In genomic region chr10:3395341-3395931, GRCm38 (mm10) we compare ENCODE assay signal across 17 mouse cellular contexts. TPM values are rescaled to one million over a fixed set of nuclear protein-coding genes. Genes with fewer than 3 reads are reported as not detected.
A peak's percentile ranks its signal among the peaks of the same experiment; 100 is the strongest.
DNase-seq lines count a peak whose midpoint lies in the region; ATAC-seq and TF ChIP-seq lines count a peak whose summit lies in the region.
"Had no signal": no experiment of that assay in that cellular context is flagged by ENCODE, and none has a peak within 500 bp of the region (broad histone marks: within the 10 kb centered on the region; RNA-seq: fewer than 3 reads in every experiment).

No protein-coding gene starts in this region.

- no peaks in the 10 kb centered on the region for H3K9me3 ChIP-seq in stomach, embryonic 14.5 days (ENCODE audit: control insufficient read depth, low read depth, low read length)
- no peaks in the 10 kb centered on the region for H3K9me3 ChIP-seq in stomach, postnatal 0 days (ENCODE audit: control insufficient read depth, low read length)
- no peaks in the 10 kb centered on the region for H3K9me3 ChIP-seq in forebrain, embryonic 12.5 days
- H3K9me3 ChIP-seq: forebrain, embryonic 15.5 days; intestine, embryonic 15.5 days; limb, embryonic 15.5 days; neural tube, embryonic 12.5 days had no signal

- TF ChIP-seq CTCF in stomach, postnatal 0 days (IDR thresholded peaks at IDR 0.05; ENCODE audit: low read depth), result no peak

- peak; percentile 58; the same call in 1 of the 2 replicates for ATAC-seq in stomach, embryonic 14.5 days (ENCODE audit: insufficient number of reproducible peaks, insufficient read depth, low FRiP score, low read depth)
- ATAC-seq in stomach, postnatal 0 days (ENCODE audit: low FRiP score, low TSS enrichment), result no peak
- no peak for ATAC-seq in forebrain, embryonic 12.5 days (ENCODE audit: low FRiP score)
- ATAC-seq: intestine, embryonic 15.5 days had no signal

- no peak overlapping the region for H3K4me2 ChIP-seq in stomach, embryonic 14.5 days (replicated peaks; ENCODE audit: low read depth, low read length)
- no peak overlapping the region for H3K4me2 ChIP-seq in stomach, postnatal 0 days (replicated peaks; ENCODE audit: low read depth)
- no peak overlapping the region for H3K4me2 ChIP-seq in forebrain, embryonic 12.5 days
- H3K4me2 ChIP-seq: forebrain, embryonic 15.5 days; intestine, embryonic 15.5 days; limb, embryonic 15.5 days; neural tube, embryonic 12.5 days had no signal

- H3K27ac ChIP-seq in stomach, embryonic 14.5 days (ENCODE audit: low read length), result no peak overlapping the region
- no peak overlapping the region for H3K27ac ChIP-seq in stomach, postnatal 0 days (replicated peaks)
- H3K27ac ChIP-seq in forebrain, embryonic 12.5 days, result no peak overlapping the region
- H3K27ac ChIP-seq: forebrain, embryonic 15.5 days; intestine, embryonic 15.5 days; kidney, postnatal 0 days; limb, embryonic 15.5 days; neural tube, embryonic 12.5 days had no signal

- WGBS in stomach, embryonic 14.5 days, result 77% methylated on average over 12 of the region's 12 CpGs
- WGBS in stomach, postnatal 0 days, result 70% methylated on average over 12 of the region's 12 CpGs
- WGBS in forebrain, embryonic 12.5 days, result 92% methylated on average over 10 of the region's 12 CpGs

- H3K4me3 ChIP-seq in stomach, embryonic 14.5 days (ENCODE audit: low read depth, low read length), result no peak overlapping the region
- H3K4me3 ChIP-seq in stomach, postnatal 0 days (ENCODE audit: low read depth, low read length), result no peak overlapping the region
- no peak overlapping the region for H3K4me3 ChIP-seq in forebrain, embryonic 12.5 days (replicated peaks)
- H3K4me3 ChIP-seq: forebrain, embryonic 15.5 days; intestine, embryonic 15.5 days; limb, embryonic 15.5 days; neural tube, embryonic 12.5 days had no signal

- DNase-seq in cerebellum, postnatal 10 days, result peak; percentile 47 to 53
- DNase-seq in cerebellum, adult 11 months, result no peak
- no peak for DNase-seq in stomach, postnatal 0 days (ENCODE audit: low spot score)
- peak; percentile 41 to 52 for DNase-seq in heart, postnatal 36 days
- no peak for DNase-seq in layer of hippocampus, adult 8-10 months (ENCODE audit: low spot score in 2 of 2)
- DNase-seq in thymus, postnatal 4 days, result no peak
- DNase-seq: gastrocnemius, postnatal 14 days; layer of hippocampus, adult 9-11 months; lung, adult 2 months; thymus, adult 18-20 months had no signal

- no peak for TF ChIP-seq EP300 in stomach, postnatal 0 days (optimal IDR thresholded peaks at IDR 0.05)

- H3K4me1 ChIP-seq in stomach, embryonic 14.5 days (ENCODE audit: control insufficient read depth, insufficient read depth, low read length), result no peaks in the 10 kb centered on the region
- no peaks in the 10 kb centered on the region for H3K4me1 ChIP-seq in stomach, postnatal 0 days (replicated peaks; ENCODE audit: control insufficient read depth, insufficient read depth)
- H3K4me1 ChIP-seq in forebrain, embryonic 12.5 days, result no peaks in the 10 kb centered on the region
- H3K4me1 ChIP-seq: forebrain, embryonic 15.5 days; intestine, embryonic 15.5 days; limb, embryonic 15.5 days; neural tube, embryonic 12.5 days had no signal

- no peaks in the 10 kb centered on the region for H3K27me3 ChIP-seq in stomach, embryonic 14.5 days (ENCODE audit: control insufficient read depth, insufficient read depth, low read length)
- no peaks in the 10 kb centered on the region for H3K27me3 ChIP-seq in stomach, postnatal 0 days (ENCODE audit: control insufficient read depth, insufficient read depth, low read length)
- no peaks in the 10 kb centered on the region for H3K27me3 ChIP-seq in forebrain, embryonic 12.5 days
- H3K27me3 ChIP-seq: forebrain, embryonic 15.5 days; intestine, embryonic 15.5 days; limb, embryonic 15.5 days; neural tube, embryonic 12.5 days had no signal

- no peak overlapping the region for H3K9ac ChIP-seq in stomach, embryonic 14.5 days (replicated peaks; ENCODE audit: low read depth, low read length)
- H3K9ac ChIP-seq in stomach, postnatal 0 days (ENCODE audit: low read length), result no peak overlapping the region
- no peak overlapping the region for H3K9ac ChIP-seq in forebrain, embryonic 12.5 days
- H3K9ac ChIP-seq: forebrain, embryonic 15.5 days; intestine, embryonic 15.5 days; limb, embryonic 15.5 days; neural tube, embryonic 12.5 days had no signal

- H3K36me3 ChIP-seq in stomach, embryonic 14.5 days (ENCODE audit: control insufficient read depth, insufficient read depth, low read length), result no peaks in the 10 kb centered on the region
- no peaks in the 10 kb centered on the region for H3K36me3 ChIP-seq in stomach, postnatal 0 days (ENCODE audit: control insufficient read depth, insufficient read depth, low read length)
- no peaks in the 10 kb centered on the region for H3K36me3 ChIP-seq in forebrain, embryonic 12.5 days (replicated peaks)
- H3K36me3 ChIP-seq: forebrain, embryonic 15.5 days; intestine, embryonic 15.5 days; limb, embryonic 15.5 days; neural tube, embryonic 12.5 days had no signal

- intact Hi-C loops in heart, postnatal 36 days (cut with DNase I), result loop anchor here (2.0 kb wide), 2 partner anchors 59 to 129 kb away; no protein-coding TSS in a partner anchor

RNA-seq across cellular contexts. Expression of gene Ppp1r14c, which starts 29.6 kb away (rescaled TPM):
- 2.7 and 3.0 TPM in 2 replicates for polyA plus RNA-seq in stomach, embryonic 14.5 days (2014; fragmentation: Nextera tagmentation; extraction: Ambion mirVana)
- polyA plus RNA-seq in stomach, postnatal 0 days (2015; fragmentation: Nextera tagmentation; extraction: Ambion mirVana), result 2.7 and 2.9 TPM in 2 replicates
- 100 to 1,000 TPM; 171 to 215 TPM for total RNA-seq in heart, postnatal 36 days (2021)
- total RNA-seq in layer of hippocampus, adult 8-10 months (2022), result 10 to 100 TPM; 16.8 to 18.5 (median 17.7) TPM
- 7.4 and 8.0 TPM in 2 replicates for polyA plus RNA-seq in forebrain, embryonic 12.5 days (2016; fragmentation: Nextera tagmentation; extraction: Ambion mirVana)

Comparison
In these comparisons a context has a peak if more than half of its experiments do, and no peak if none do; other contexts are left out.
1. DNase-seq: peak in cerebellum, postnatal 10 days (2 of 2) and heart, postnatal 36 days (2 of 2); none in cerebellum, adult 11 months (single experiment), stomach, postnatal 0 days (single experiment), layer of hippocampus, adult 8-10 months (0 of 2) and thymus, postnatal 4 days (single experiment).